Mouse (Mus musculus) lung, adult 2 months (tissue): Measurements from ENCODE around the gene Alox12. TPM values are rescaled to one million over a fixed set of nuclear protein-coding genes. Genes with fewer than 3 reads are reported as not detected.

Source experiments
- DNase-seq: peaks from one replicate; pipeline ENCODE4 v3.0.0; 2022
- H3K4me1 ChIP-seq: fragments of 200-500 bp; 2 replicates; pipeline ENCODE4 v1.6.1; 2011; ENCODE audit warnings: low read length; ENCODE audit not compliant: control insufficient read depth, insufficient read depth
- H3K4me3 ChIP-seq: fragments of 200-500 bp; replicated peaks from 2 replicates; pipeline ENCODE3; 2011; ENCODE audit warnings: low read depth, mild to moderate bottlenecking, control low read depth, low read length; ENCODE audit errors: extremely low read depth
- CTCF ChIP-seq: fragments of 200-500 bp; IDR thresholded peaks from 2 replicates; pipeline ENCODE4 v1.5.1; 2011; ENCODE audit warnings: mild to moderate bottlenecking, low read length, control low read depth; ENCODE audit not compliant: insufficient read depth
- POLR2A ChIP-seq: fragments of 200-500 bp; IDR thresholded peaks from 2 replicates; pipeline ENCODE4 v1.6.1; 2011; ENCODE audit warnings: low read depth, mild to moderate bottlenecking, control low read depth, low read length, borderline replicate concordance; ENCODE audit errors: extremely low read depth
- WGBS: fragments of 180-500 bp; shearing (Covaris S2); methylation state at CpG from one replicate; pipeline ENCODE4 v1.1.7; 2018; 5-methylcytosine and 5-hydroxymethylcytosine counted together
- polyA plus RNA-seq: library from polyadenylated mRNA; depleted of rRNA; stranded (reverse); fragments of >200 nt; gene quantifications from 2 replicates; pipeline ENCODE4 v1.2.3, GENCODE M21; 2012; rRNA removed

The Alox12 gene
- polyA plus RNA-seq, 1 experiment: 9.2 TPM

DNA sequence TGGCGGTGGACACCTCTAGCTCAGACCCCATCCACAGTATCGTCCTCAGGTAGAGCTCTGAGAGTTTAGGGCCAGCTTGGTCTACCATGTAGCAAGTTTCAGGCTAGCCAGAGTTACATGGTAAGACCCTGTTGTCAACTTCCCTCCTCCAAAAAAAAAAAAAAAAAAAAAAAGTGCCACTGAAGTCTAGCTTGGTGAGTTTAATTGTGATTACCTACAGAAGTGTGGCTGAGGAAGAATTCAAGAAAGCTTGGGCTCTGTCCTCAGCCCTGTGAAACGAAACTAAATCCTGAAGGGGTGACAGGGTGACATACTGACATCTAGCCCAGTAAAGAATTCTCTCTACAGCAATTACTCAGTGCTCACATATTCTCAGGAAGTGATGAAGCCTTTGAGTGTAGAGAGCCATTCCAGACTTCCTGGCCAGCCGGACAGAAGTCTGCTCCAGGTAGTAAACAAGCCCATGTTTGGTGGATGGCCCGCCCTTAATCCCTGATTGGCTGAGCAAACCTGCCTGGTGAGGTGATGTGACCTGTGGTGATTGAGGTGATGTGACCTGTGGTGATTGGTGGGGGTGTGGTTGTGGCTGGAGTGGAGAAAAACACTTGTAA lies 46.3 kb downstream of the Alox12 start:
- no peak for TF ChIP-seq CTCF
- no peak for TF ChIP-seq POLR2A
- Histone ChIP-seq H3K4me3 (no peak overlapping the region), H3K4me1 (0 out of 2 replicates have a peak, but pooled peaks cover 4% of the 10 kb centered on the region)
- DNase-seq: no peak
- 60% methylated on average over 5 of the region's 5 CpGs for WGBS

DNA sequence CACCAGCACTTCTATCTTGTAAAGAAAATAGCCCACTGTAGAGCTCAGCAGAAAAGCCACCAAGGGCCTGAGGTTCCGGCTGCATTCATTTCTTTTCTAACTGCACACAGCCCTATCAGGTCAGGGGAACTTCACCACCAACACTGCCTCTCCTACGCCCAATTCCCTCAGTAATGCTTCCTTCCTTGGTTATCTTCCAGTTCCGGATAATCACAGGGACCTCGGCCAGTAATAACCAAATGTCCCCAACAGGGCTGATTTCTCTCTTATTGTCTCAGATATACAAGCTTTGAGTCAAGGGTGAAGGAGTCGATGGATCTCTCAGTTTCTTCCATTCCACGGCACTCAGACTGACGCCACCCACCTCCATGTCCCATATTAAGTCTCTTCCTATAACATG lies 47.9 kb downstream of the Alox12 start:
- Histone ChIP-seq H3K4me3 (no peak overlapping the region), H3K4me1 (0 out of 2 replicates have a peak, but pooled peaks cover 4% of the 10 kb centered on the region)
- no peak for DNase-seq
- WGBS: 52% methylated on average over 7 of the region's 7 CpGs
- TF ChIP-seq POLR2A (no peak), CTCF (no peak)

DNA sequence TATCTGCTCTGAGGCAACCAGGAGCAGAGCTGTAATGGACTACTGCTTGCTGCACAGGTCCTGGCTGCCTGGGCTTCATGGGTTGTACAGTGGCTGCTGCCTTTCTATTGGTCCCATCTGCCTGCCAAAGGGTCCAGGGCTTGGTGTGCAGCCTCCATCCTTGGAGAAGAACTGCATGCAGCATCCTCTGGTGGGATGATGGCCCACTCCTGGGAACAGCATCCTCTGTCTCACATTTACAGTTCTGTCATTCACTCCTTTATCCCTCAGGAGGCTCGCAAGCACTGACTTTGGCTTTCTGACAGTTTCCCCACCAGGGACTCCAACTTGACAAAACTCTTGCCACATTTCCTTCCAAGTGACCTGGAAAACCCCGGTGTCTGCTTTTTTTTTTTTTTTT lies 48.4 kb downstream of the Alox12 start:
- 0 out of 2 replicates have a peak, but pooled peaks cover 4% of the 10 kb centered on the region for H3K4me1 ChIP-seq
- WGBS: 18% methylated on average over 2 of the region's 2 CpGs
- no peak for DNase-seq
- TF ChIP-seq POLR2A: no peak
- no peak for TF ChIP-seq CTCF
- H3K4me3 ChIP-seq: no peak overlapping the region

DNA sequence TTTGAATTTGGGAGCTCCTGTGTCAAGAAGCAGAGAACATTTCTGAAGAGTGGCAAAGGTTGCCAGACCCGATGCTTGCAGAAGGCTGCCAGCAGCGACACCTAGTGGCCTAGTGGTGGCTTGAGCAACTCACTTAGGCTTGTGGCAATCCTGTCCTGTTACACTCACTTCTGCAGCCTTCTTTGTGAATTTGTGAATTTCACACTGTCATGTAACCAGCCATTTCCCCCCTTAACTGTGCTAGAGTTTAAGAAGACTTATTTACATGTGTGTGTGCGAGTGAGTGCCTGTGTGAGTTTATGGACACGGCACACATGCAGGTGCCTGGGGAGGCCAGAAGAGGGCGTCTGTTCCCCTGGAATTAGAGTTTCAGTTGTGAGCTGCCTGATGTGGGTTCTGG lies 53.5 kb downstream of the Alox12 start:
- no peak overlapping the region for H3K4me3 ChIP-seq
- no peaks in the 10 kb centered on the region for H3K4me1 ChIP-seq
- WGBS: 50% methylated on average over 5 of the region's 5 CpGs
- DNase-seq: peak; percentile 82
- TF ChIP-seq POLR2A: no peak
- peak; percentile 98 for TF ChIP-seq CTCF

DNA sequence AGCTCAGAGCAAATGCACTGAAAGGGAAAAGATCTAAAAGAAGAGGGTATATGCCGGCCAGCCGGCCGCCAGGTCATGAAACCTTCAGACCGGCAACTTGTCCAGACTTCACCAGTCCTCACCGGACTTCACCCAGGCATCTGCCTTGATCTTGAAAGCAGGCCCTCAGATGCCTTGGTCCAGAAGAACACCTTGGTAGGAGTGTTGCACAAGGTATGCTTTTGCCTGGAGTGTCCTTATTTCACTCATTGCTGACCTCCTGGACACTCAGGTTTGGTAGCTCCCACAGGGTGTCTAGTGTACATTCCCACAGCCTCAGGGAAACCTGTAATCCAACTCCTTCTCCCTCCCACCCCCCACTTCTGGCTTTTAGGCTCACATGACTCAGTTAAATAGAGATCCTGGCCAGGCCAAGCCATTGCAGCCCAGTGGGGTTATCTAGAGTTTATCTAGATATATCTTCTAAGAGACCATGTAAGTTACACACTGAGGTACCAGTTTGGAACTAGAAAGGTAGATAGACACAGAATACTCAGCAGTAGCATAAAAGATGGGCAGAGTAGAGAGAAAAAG lies 55.0 kb downstream of the Alox12 start:
- TF ChIP-seq POLR2A: no peak
- TF ChIP-seq CTCF: no peak
- 81% methylated on average over 5 of the region's 5 CpGs for WGBS
- DNase-seq: no peak
- Histone ChIP-seq H3K4me3 (no peak overlapping the region), H3K4me1 (no peaks in the 10 kb centered on the region)

DNA sequence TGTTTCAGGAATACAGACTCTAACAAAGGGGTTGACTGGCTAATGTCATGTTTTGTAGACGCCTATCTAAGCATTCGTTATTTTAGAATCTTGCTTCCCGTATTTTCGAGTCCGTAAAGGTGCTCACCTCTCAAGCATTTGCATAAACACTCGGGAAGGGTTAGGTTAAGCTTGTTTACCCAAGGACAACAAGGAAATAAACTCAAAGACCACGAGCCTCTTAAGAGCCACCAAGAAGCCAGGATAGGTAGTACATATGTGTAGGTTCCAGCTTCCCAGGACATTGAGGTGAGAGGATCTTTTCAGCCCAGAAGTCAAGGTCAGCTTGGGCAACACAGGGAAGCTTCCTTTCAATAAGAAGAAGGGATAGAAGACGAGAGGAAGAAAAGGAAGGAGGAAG lies 56.0 kb downstream of the Alox12 start:
- Histone ChIP-seq H3K4me3 (no peak overlapping the region), H3K4me1 (no peaks in the 10 kb centered on the region)
- 68% methylated on average over 8 of the region's 8 CpGs for WGBS
- TF ChIP-seq POLR2A: no peak
- no peak for TF ChIP-seq CTCF
- DNase-seq: no peak

DNA sequence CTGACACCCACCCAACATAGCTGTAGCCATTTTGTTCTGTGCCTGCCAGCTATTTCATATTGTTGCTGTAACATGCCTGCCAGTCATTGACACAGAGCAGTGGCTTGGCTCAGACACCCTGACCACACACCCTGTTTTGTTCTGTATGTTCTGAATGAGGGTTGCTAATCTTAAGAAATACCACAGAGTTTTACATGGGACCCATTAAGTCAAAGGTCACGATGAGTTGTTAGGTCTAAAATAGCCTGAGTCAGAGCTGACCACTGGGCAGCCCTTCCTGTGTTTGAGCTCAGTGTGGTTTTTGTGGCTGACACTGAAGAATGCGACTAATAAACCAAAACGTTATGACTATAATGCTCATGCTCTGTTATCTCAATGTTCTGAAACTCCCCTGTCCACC lies 56.8 kb downstream of the Alox12 start:
- Histone ChIP-seq H3K4me3 (no peak overlapping the region), H3K4me1 (peaks cover 2% of the 10 kb centered on the region)
- DNase-seq: no peak
- TF ChIP-seq POLR2A: no peak
- TF ChIP-seq CTCF: no peak
- WGBS: 67% methylated on average over 3 of the region's 3 CpGs

DNA sequence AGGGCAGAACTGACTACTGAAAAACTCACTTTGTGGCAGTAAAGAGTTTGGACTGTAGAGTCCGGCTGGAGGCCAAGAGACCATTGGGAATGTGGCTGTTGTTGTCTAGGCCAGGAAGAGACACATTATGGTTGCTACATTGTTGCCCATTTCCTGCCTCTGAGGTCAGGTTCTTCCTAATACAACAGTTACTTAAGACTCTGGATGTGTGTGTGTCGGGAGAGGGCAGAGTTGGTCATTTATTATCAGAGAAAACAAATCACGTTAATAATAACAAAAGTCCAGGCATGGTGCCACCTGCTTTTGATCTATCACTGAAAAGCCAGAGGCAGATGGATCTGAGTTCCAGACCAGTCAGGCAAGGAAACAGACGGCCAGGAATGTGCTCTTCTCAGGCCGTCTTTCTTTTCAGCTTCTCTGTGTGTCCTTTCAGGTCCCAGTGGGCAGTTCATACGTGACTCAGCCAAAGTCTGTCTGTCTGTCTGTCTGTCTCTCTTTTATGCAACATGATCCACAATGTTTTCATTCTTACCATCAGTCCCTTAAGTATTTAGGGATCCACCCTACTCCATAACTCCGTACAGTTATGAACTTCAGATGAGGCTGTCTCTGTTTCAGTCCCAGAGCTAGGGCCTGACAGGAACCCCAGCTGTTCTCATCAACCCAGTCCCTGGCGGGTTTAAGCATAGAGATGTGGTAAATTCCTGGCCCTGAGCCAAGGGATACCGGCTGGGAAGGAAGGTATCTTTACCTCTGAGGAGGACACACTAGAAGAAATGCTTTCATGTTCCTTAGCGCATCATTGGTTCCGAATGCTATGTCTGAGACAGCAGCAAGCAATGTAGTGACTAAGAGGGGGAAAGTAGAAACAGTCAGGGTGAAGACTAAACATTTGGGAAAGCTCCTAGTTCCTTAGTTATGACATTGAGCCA lies 61.5 kb downstream of the Alox12 start:
- 28% methylated on average over 11 of the region's 11 CpGs for WGBS

DNA sequence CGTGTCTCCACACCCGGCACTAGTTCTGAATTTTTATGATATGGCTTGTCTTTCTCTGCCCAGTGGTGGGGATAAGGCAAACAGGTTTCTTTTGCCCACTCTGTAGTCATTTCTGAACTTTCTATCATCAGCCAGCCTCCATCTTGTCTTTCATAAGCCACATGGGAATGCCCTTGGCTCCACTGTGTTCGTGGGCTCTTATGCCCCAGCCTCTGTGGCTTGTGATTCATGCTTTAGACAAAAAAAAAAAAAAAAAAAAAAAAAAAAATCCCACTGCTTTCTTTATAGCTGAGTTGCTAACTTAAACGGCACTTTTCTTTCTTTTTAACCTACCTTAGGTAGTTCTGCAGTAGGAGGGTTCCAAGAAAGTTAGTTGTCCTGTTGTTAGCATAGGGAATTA lies 63.0 kb downstream of the Alox12 start:
- no peak for TF ChIP-seq CTCF
- no peak for TF ChIP-seq POLR2A
- H3K4me3 ChIP-seq: no peak overlapping the region
- 81% methylated on average over 4 of the region's 4 CpGs for WGBS
- no peak for DNase-seq
- H3K4me1 ChIP-seq: peaks cover 8% of the 10 kb centered on the region

More for the DNA sequence above, 61.5 kb downstream of the Alox12 start:
- no peak for DNase-seq
- TF ChIP-seq POLR2A: no peak
- TF ChIP-seq CTCF: no peak
- no peak overlapping the region for H3K4me3 ChIP-seq
- H3K4me1 ChIP-seq: peaks cover 8% of the 10 kb centered on the region

Other genes with a start within 250 kb of the Alox12 start
- gene Acadvl, start 239.9 kb downstream of the Alox12 start, polyA plus RNA-seq: 63.1 and 88.6 TPM in 2 replicates
- 28.0 and 33.7 TPM in 2 replicates for gene Dlg4, start 238.4 kb downstream of the Alox12 start, polyA plus RNA-seq
- 2.4 and 4.9 TPM in 2 replicates for gene Asgr1, start 201.3 kb downstream of the Alox12 start, polyA plus RNA-seq
- gene Asgr2, start 162.7 kb downstream of the Alox12 start, polyA plus RNA-seq: 0.51 and 0.52 TPM in 2 replicates
- gene Mgl2, start 125.0 kb downstream of the Alox12 start, polyA plus RNA-seq: 12.1 and 17.7 TPM in 2 replicates
- 4.0 and 4.2 TPM in 2 replicates for gene Clec10a, start 99.2 kb downstream of the Alox12 start, polyA plus RNA-seq
- 211 and 239 TPM in 2 replicates for gene Slc16a11, start 42.6 kb downstream of the Alox12 start, polyA plus RNA-seq
- gene Slc16a13, start 34.3 kb downstream of the Alox12 start, polyA plus RNA-seq: 9.2 and 11.3 TPM in 2 replicates
- gene Bcl6b, start 25.6 kb downstream of the Alox12 start, polyA plus RNA-seq: 21.9 and 25.6 TPM in 2 replicates
- gene 0610010K14Rik, start 17.4 kb downstream of the Alox12 start, polyA plus RNA-seq: 79.0 and 80.9 TPM in 2 replicates
- gene Gm21988, start 15.5 kb downstream of the Alox12 start, polyA plus RNA-seq: 6.6 and 7.2 TPM in 2 replicates
- gene Rnasek, start 15.5 kb downstream of the Alox12 start, polyA plus RNA-seq: 143 and 168 TPM in 2 replicates
- gene Alox12e, start 67.3 kb upstream of the Alox12 start, polyA plus RNA-seq: 0.31 and 0.40 TPM in 2 replicates
- gene Alox15, start 96.7 kb upstream of the Alox12 start, polyA plus RNA-seq: 4.2 and 14.2 TPM in 2 replicates
- 15.9 and 17.4 TPM in 2 replicates for gene Pelp1, start 154.7 kb upstream of the Alox12 start, polyA plus RNA-seq
- gene Arrb2, start 177.3 kb upstream of the Alox12 start, polyA plus RNA-seq: 48.2 and 80.2 TPM in 2 replicates
- 21.6 and 26.9 TPM in 2 replicates for gene Med11, start 196.6 kb upstream of the Alox12 start, polyA plus RNA-seq
- 8.7 and 12.3 TPM in 2 replicates for gene Zmynd15, start 204.1 kb upstream of the Alox12 start, polyA plus RNA-seq
- 67.2 and 74.6 TPM in 2 replicates for gene Cxcl16, start 204.6 kb upstream of the Alox12 start, polyA plus RNA-seq
- gene Tm4sf5, start 249.9 kb upstream of the Alox12 start, polyA plus RNA-seq: 0.50 and 1.00 TPM in 2 replicates